Mouse (Mus musculus) lung, postnatal 0 days (tissue): ENCODE data around the gene Cers1. TPM values are rescaled to one million over a fixed set of nuclear protein-coding genes. Genes with fewer than 3 reads are reported as not detected.

Source experiments
- ATAC-seq: fragments of 200-750 bp; cut with Nextera tagmentation; 2 replicates; pipeline ENCODE4 v1.8.0; 2017; ENCODE audit warnings: moderate library complexity
- DNase-seq: peaks from one replicate; pipeline ENCODE4 v3.0.0-alpha.2; 2016; ENCODE audit warnings: low spot score
- H3K27ac ChIP-seq: fragments of 300-500 bp; sonication (generic); 2 replicates; pipeline ENCODE4 v1.5.1; 2014; ENCODE audit warnings: antibody characterized with exemption, mild to moderate bottlenecking, low read length, mixed read lengths
- H3K27me3 ChIP-seq: fragments of 300-500 bp; sonication (generic); replicated peaks from 2 replicates; pipeline ENCODE4 v1.6.1; 2014; ENCODE audit warnings: low read length, mixed read lengths; ENCODE audit not compliant: insufficient read depth
- H3K36me3 ChIP-seq: fragments of 300-500 bp; sonication (generic); 2 replicates; pipeline ENCODE4 v1.6.1; 2014; ENCODE audit warnings: low read length, mixed read lengths; ENCODE audit not compliant: insufficient read depth
- H3K4me1 ChIP-seq: fragments of 300-500 bp; sonication (generic); 2 replicates; pipeline ENCODE4 v1.6.1; 2014; ENCODE audit warnings: antibody characterized with exemption, low read depth, low read length, mixed read lengths; ENCODE audit not compliant: insufficient read depth
- H3K4me2 ChIP-seq: fragments of 300-500 bp; sonication (generic); replicated peaks from 2 replicates; pipeline ENCODE4 v1.6.1; 2014; ENCODE audit warnings: low read depth, mild to moderate bottlenecking, low read length, moderate library complexity, mixed read lengths
- H3K4me3 ChIP-seq: fragments of 300-500 bp; sonication (generic); 2 replicates; pipeline ENCODE4 v1.5.1; 2014; ENCODE audit warnings: low read depth, low read length
- H3K9ac ChIP-seq: fragments of 300-500 bp; sonication (generic); replicated peaks from 2 replicates; pipeline ENCODE4 v1.6.1; 2014; ENCODE audit warnings: low read depth, mild to moderate bottlenecking
- H3K9me3 ChIP-seq: fragments of 300-500 bp; sonication (generic); 2 replicates; pipeline ENCODE4 v1.6.1; 2016; ENCODE audit warnings: low read length, mixed read lengths
- CTCF ChIP-seq: IDR thresholded peaks from 2 replicates; pipeline ENCODE4 v1.5.1; 2016; ENCODE audit warnings: antibody characterized with exemption, mild to moderate bottlenecking
- EP300 ChIP-seq: IDR thresholded peaks from 2 replicates; pipeline ENCODE4 v1.6.1; 2016; ENCODE audit warnings: antibody characterized with exemption, mild to moderate bottlenecking, control low read depth
- WGBS: fragments of 180-500 bp; shearing (Covaris S2); extraction: QIAGEN DNeasy Blood & Tissue Kit; methylation state at CpG from one replicate; pipeline ENCODE4 v1.1.7; 2014; 5-methylcytosine and 5-hydroxymethylcytosine counted together
- polyA plus RNA-seq: library from polyadenylated mRNA; unstranded; fragments of >200 nt; fragmentation: Nextera tagmentation; extraction: Ambion mirVana; gene quantifications from 2 replicates; pipeline ENCODE4 v1.2.1, GENCODE M21; 2015

Gene Cers1
- polyA plus RNA-seq, 1 experiment from 2014 or later = 0.63 TPM

GRCm38 (mm10) chr8:70276476-70276875 lies 39.1 kb upstream of the Cers1 start:
- peaks cover 5% of the 10 kb centered on the region; the same call in 1 of the 2 replicates for H3K4me1 ChIP-seq
- TF ChIP-seq EP300 (peak; percentile 99), CTCF (peak; percentile 35)
- no peaks in the 10 kb centered on the region for H3K36me3 ChIP-seq
- H3K9ac ChIP-seq = no peak overlapping the region
- peak overlapping the region; percentile 68 for H3K27ac ChIP-seq
- 51% methylated on average over 3 of the region's 3 CpGs for WGBS
- no peak overlapping the region for H3K4me2 ChIP-seq
- H3K4me3 ChIP-seq = no peak overlapping the region
- no peaks in the 10 kb centered on the region for H3K9me3 ChIP-seq
- no peaks in the 10 kb centered on the region for H3K27me3 ChIP-seq
- ATAC-seq (peak; percentile 88), DNase-seq (peak; percentile 73)

- ATAC-seq (no peak), DNase-seq (no peak)
- no peak overlapping the region for H3K4me3 ChIP-seq
- H3K27ac ChIP-seq = peak overlapping the region; percentile 9; the same call in 1 of the 2 replicates
- 52% methylated on average over 13 of the region's 15 CpGs for WGBS
- H3K9ac ChIP-seq = no peak overlapping the region
- no peaks in the 10 kb centered on the region for H3K36me3 ChIP-seq
- H3K4me1 ChIP-seq = peaks cover 5% of the 10 kb centered on the region; the same call in 1 of the 2 replicates
- H3K27me3 ChIP-seq = no peaks in the 10 kb centered on the region
- H3K9me3 ChIP-seq = no peaks in the 10 kb centered on the region
- no peak for TF ChIP-seq CTCF
- TF ChIP-seq EP300 = no peak
- H3K4me2 ChIP-seq = no peak overlapping the region
Measured at GRCm38 (mm10) chr8:70278175-70278574, 37.4 kb upstream of the Cers1 start.

GRCm38 (mm10) chr8:70279266-70279665 lies 36.3 kb upstream of the Cers1 start:
- no peaks in the 10 kb centered on the region for H3K36me3 ChIP-seq
- ATAC-seq (no peak), DNase-seq (no peak)
- H3K4me1 ChIP-seq = peaks cover 5% of the 10 kb centered on the region; the same call in 1 of the 2 replicates
- TF ChIP-seq EP300 (no peak), CTCF (0 out of 2 replicates have a peak, but pooled peaks have one; percentile 9)
- peak overlapping the region; percentile 49 for H3K27ac ChIP-seq
- no peak overlapping the region for H3K4me3 ChIP-seq
- WGBS = 55% methylated on average over 8 of the region's 8 CpGs
- no peaks in the 10 kb centered on the region for H3K27me3 ChIP-seq
- H3K9ac ChIP-seq = no peak overlapping the region
- H3K9me3 ChIP-seq = no peaks in the 10 kb centered on the region
- H3K4me2 ChIP-seq = no peak overlapping the region

GRCm38 (mm10) chr8:70281001-70281400 lies 34.6 kb upstream of the Cers1 start:
- H3K4me2 ChIP-seq = no peak overlapping the region
- no peaks in the 10 kb centered on the region for H3K27me3 ChIP-seq
- TF ChIP-seq CTCF = no peak
- no peak for TF ChIP-seq EP300
- no peak for DNase-seq
- no peak for ATAC-seq
- peaks cover 5% of the 10 kb centered on the region; the same call in 1 of the 2 replicates for H3K4me1 ChIP-seq
- 0 out of 2 replicates have a peak, but pooled peaks cover 9% of the 10 kb centered on the region for H3K36me3 ChIP-seq
- H3K27ac ChIP-seq = peak overlapping the region; percentile 48
- WGBS = 24% methylated on average over 3 of the region's 3 CpGs
- no peak overlapping the region for H3K4me3 ChIP-seq
- no peak overlapping the region for H3K9ac ChIP-seq
- H3K9me3 ChIP-seq = no peaks in the 10 kb centered on the region

GRCm38 (mm10) chr8:70282603-70283135 lies 32.9 kb upstream of the Cers1 start, which contains the start of gene Homer3:
Homer3 (plus strand) TSS chr8:70282827.
- H3K4me1 ChIP-seq = peaks cover 5% of the 10 kb centered on the region; the same call in 1 of the 2 replicates

GRCm38 (mm10) chr8:70283136-70284077 lies 32.2 kb upstream of the Cers1 start:
- no peaks in the 10 kb centered on the region for H3K27me3 ChIP-seq
- TF ChIP-seq CTCF (no peak), EP300 (no peak)
- no peaks in the 10 kb centered on the region for H3K9me3 ChIP-seq
- WGBS = 2% methylated on average over 45 of the region's 55 CpGs
- peak overlapping the region; percentile 76 for H3K9ac ChIP-seq
- peak overlapping the region; percentile 73 for H3K4me2 ChIP-seq
- H3K4me1 ChIP-seq = no peaks in the 10 kb centered on the region; the same call in 1 of the 2 replicates
- peak overlapping the region; percentile 69 for H3K27ac ChIP-seq
- H3K4me3 ChIP-seq = peak overlapping the region; percentile 73
- DNase-seq = no peak
- H3K36me3 ChIP-seq = 0 out of 2 replicates have a peak, but pooled peaks cover 9% of the 10 kb centered on the region
- ATAC-seq = peak; percentile 36

More at GRCm38 (mm10) chr8:70282603-70283135, 32.9 kb upstream of the Cers1 start, which contains the start of gene Homer3:
- peak within 1 kb of the TSS; percentile 76 for H3K9ac ChIP-seq
- peak within 1 kb of the TSS; percentile 75 for H3K27ac ChIP-seq
- no peaks in the 10 kb centered on the region for H3K27me3 ChIP-seq
- ATAC-seq (peak; percentile 93), DNase-seq (peak; percentile 96)
- H3K4me2 ChIP-seq = peak within 1 kb of the TSS; percentile 73
- WGBS = 5% methylated on average over 18 of the region's 36 CpGs
- no peaks in the 10 kb centered on the region for H3K9me3 ChIP-seq
- H3K36me3 ChIP-seq = 0 out of 2 replicates have a peak, but pooled peaks cover 9% of the 10 kb centered on the region
- peak within 1 kb of the TSS; percentile 73 for H3K4me3 ChIP-seq
- TF ChIP-seq EP300 (peak; percentile 55), CTCF (peak; percentile 91)
